Comparison of ENCODE assay signal across 29 mouse cellular contexts in genomic region chr5:57803108-57803507, GRCm38 (mm10).
DNase-seq lines count a peak whose midpoint lies in the region; ATAC-seq and TF ChIP-seq lines count a peak whose summit lies in the region.
"Had no signal": no experiment of that assay in that cellular context is flagged by ENCODE, and none has a peak within 500 bp of the region (broad histone marks: within the 10 kb centered on the region; RNA-seq: fewer than 3 reads in every experiment).

No protein-coding gene starts in this region.

- no peak overlapping the region for H3K4me2 ChIP-seq in embryonic facial prominence, embryonic 14.5 days (ENCODE audit: low read depth, low read length)
- H3K4me2 ChIP-seq in hindbrain, postnatal 0 days (ENCODE audit: low read depth, low read length) = no peak overlapping the region
- no peak overlapping the region for H3K4me2 ChIP-seq in hindbrain, embryonic 14.5 days (replicated peaks)
- H3K4me2 ChIP-seq: forebrain, embryonic 15.5 days; heart, embryonic 15.5 days; hindbrain, embryonic 12.5 days; liver, embryonic 15.5 days; lung, embryonic 14.5 days; midbrain, embryonic 15.5 days; neural tube, embryonic 12.5 days; stomach, embryonic 15.5 days had no signal

- H3K4me1 ChIP-seq in embryonic facial prominence, embryonic 14.5 days (ENCODE audit: control insufficient read depth, insufficient read depth, low read length) = no peaks in the 10 kb centered on the region
- H3K4me1 ChIP-seq in embryonic facial prominence, embryonic 10.5 days = no peaks in the 10 kb centered on the region
- no peaks in the 10 kb centered on the region for H3K4me1 ChIP-seq in hindbrain, postnatal 0 days (ENCODE audit: insufficient read depth, low read length)
- H3K4me1 ChIP-seq in hindbrain, embryonic 14.5 days (replicated peaks; ENCODE audit: control insufficient read depth, insufficient read depth, low read length) = no peaks in the 10 kb centered on the region
- H3K4me1 ChIP-seq: forebrain, embryonic 10.5 days; heart, embryonic 10.5 days; hindbrain, embryonic 12.5 days; liver, embryonic 15.5 days; midbrain, embryonic 15.5 days; neural tube, embryonic 12.5 days; stomach, embryonic 15.5 days had no signal

- H3K27ac ChIP-seq in embryonic facial prominence, embryonic 14.5 days (replicated peaks; ENCODE audit: low read depth, low read length) = no peak overlapping the region
- no peak overlapping the region for H3K27ac ChIP-seq in embryonic facial prominence, embryonic 10.5 days (replicated peaks)
- no peak overlapping the region for H3K27ac ChIP-seq in hindbrain, postnatal 0 days
- no peak overlapping the region for H3K27ac ChIP-seq in hindbrain, embryonic 14.5 days
- H3K27ac ChIP-seq: forebrain, embryonic 10.5 days; forebrain, embryonic 15.5 days; heart, embryonic 10.5 days; heart, embryonic 15.5 days; hindbrain, embryonic 12.5 days; layer of hippocampus, adult 2 months; liver, embryonic 15.5 days; midbrain, embryonic 15.5 days; neural tube, embryonic 12.5 days; stomach, embryonic 15.5 days had no signal

- H3K36me3 ChIP-seq in embryonic facial prominence, embryonic 14.5 days (ENCODE audit: control insufficient read depth, insufficient read depth, low read length) = no peaks in the 10 kb centered on the region
- no peaks in the 10 kb centered on the region for H3K36me3 ChIP-seq in embryonic facial prominence, embryonic 10.5 days (replicated peaks)
- H3K36me3 ChIP-seq in hindbrain, postnatal 0 days (ENCODE audit: insufficient read depth, low read length) = no peaks in the 10 kb centered on the region
- no peaks in the 10 kb centered on the region for H3K36me3 ChIP-seq in hindbrain, embryonic 14.5 days (replicated peaks; ENCODE audit: control insufficient read depth, insufficient read depth)
- H3K36me3 ChIP-seq: forebrain, embryonic 10.5 days; forebrain, embryonic 15.5 days; heart, embryonic 10.5 days; heart, embryonic 15.5 days; hindbrain, embryonic 12.5 days; liver, embryonic 15.5 days; midbrain, embryonic 15.5 days; neural tube, embryonic 12.5 days; stomach, embryonic 15.5 days had no signal

- no peaks in the 10 kb centered on the region for H3K27me3 ChIP-seq in embryonic facial prominence, embryonic 14.5 days (replicated peaks; ENCODE audit: control insufficient read depth, insufficient read depth, low read length)
- no peaks in the 10 kb centered on the region for H3K27me3 ChIP-seq in embryonic facial prominence, embryonic 10.5 days (replicated peaks; ENCODE audit: low read depth, poor library complexity, severe bottlenecking)
- H3K27me3 ChIP-seq in hindbrain, postnatal 0 days (ENCODE audit: insufficient read depth, low read length) = no peaks in the 10 kb centered on the region
- H3K27me3 ChIP-seq in hindbrain, embryonic 14.5 days (ENCODE audit: control insufficient read depth, insufficient read depth, low read length) = no peaks in the 10 kb centered on the region
- H3K27me3 ChIP-seq: forebrain, embryonic 15.5 days; heart, embryonic 15.5 days; hindbrain, embryonic 12.5 days; liver, embryonic 15.5 days; midbrain, embryonic 15.5 days; neural tube, embryonic 12.5 days; stomach, embryonic 15.5 days had no signal

- H3K9ac ChIP-seq in embryonic facial prominence, embryonic 14.5 days (ENCODE audit: low read depth, low read length) = no peak overlapping the region
- no peak overlapping the region for H3K9ac ChIP-seq in hindbrain, postnatal 0 days (replicated peaks; ENCODE audit: low read length)
- H3K9ac ChIP-seq in hindbrain, embryonic 14.5 days = no peak overlapping the region
- H3K9ac ChIP-seq: forebrain, embryonic 15.5 days; heart, embryonic 15.5 days; hindbrain, embryonic 12.5 days; liver, embryonic 15.5 days; lung, embryonic 14.5 days; midbrain, embryonic 15.5 days; neural tube, embryonic 12.5 days; stomach, embryonic 15.5 days had no signal

- H3K9me3 ChIP-seq in embryonic facial prominence, embryonic 14.5 days (ENCODE audit: control insufficient read depth, low read length) = no peaks in the 10 kb centered on the region
- H3K9me3 ChIP-seq in embryonic facial prominence, embryonic 10.5 days = no peaks in the 10 kb centered on the region
- no peaks in the 10 kb centered on the region for H3K9me3 ChIP-seq in hindbrain, postnatal 0 days (ENCODE audit: low read length)
- H3K9me3 ChIP-seq in hindbrain, embryonic 14.5 days (ENCODE audit: control insufficient read depth, low read length) = no peaks in the 10 kb centered on the region
- H3K9me3 ChIP-seq: forebrain, embryonic 10.5 days; forebrain, embryonic 15.5 days; heart, embryonic 10.5 days; heart, embryonic 15.5 days; hindbrain, embryonic 12.5 days; liver, embryonic 15.5 days; midbrain, embryonic 15.5 days; neural tube, embryonic 12.5 days; stomach, embryonic 15.5 days had no signal

- 83% methylated on average over 3 of the region's 3 CpGs for WGBS in embryonic facial prominence, embryonic 14.5 days
- 82% methylated on average over 3 of the region's 3 CpGs for WGBS in embryonic facial prominence, embryonic 10.5 days
- 53% methylated on average over 3 of the region's 3 CpGs for WGBS in hindbrain, postnatal 0 days
- 77% methylated on average over 3 of the region's 3 CpGs for WGBS in hindbrain, embryonic 14.5 days

- TF ChIP-seq CTCF in hindbrain, postnatal 0 days (IDR thresholded peaks at IDR 0.05; ENCODE audit: low read depth) = no peak

- DNase-seq in embryonic facial prominence, embryonic 14.5 days (ENCODE audit: low spot score) = peak; percentile 39
- no peak for DNase-seq in embryonic facial prominence, embryonic 10.5 days (ENCODE audit: low spot score)
- peak; percentile 30 for DNase-seq in hindbrain, postnatal 0 days (ENCODE audit: low spot score)
- DNase-seq in hindbrain, embryonic 14.5 days (ENCODE audit: low spot score) = no peak
- DNase-seq in right cerebral cortex, adult 18-20 months = peak; percentile 8
- DNase-seq in right cerebral cortex, adult 2 months (ENCODE audit: low spot score in 2 of 2) = no peak
- no peak for DNase-seq in urinary bladder, adult 18-20 months (ENCODE audit: low spot score in 2 of 2)
- DNase-seq: adrenal gland, adult 2 months; adrenal gland, postnatal 36 days; cerebellum, adult 2 months; cerebellum, postnatal 25 days; gastrocnemius, postnatal 10 days; heart, postnatal 36 days; kidney, adult 2 months; kidney, postnatal 36 days; lung, embryonic 14.5 days; lung, postnatal 14 days; right cerebral cortex, postnatal 25 days; thymus, postnatal 14 days had no signal

- ATAC-seq in embryonic facial prominence, embryonic 14.5 days (ENCODE audit: low read depth) = no peak
- ATAC-seq in hindbrain, postnatal 0 days = peak; percentile 47; the same call in 1 of the 2 replicates
- no peak for ATAC-seq in hindbrain, embryonic 14.5 days (ENCODE audit: low FRiP score)
- ATAC-seq: forebrain, embryonic 15.5 days; midbrain, embryonic 15.5 days had no signal

- H3K4me3 ChIP-seq in embryonic facial prominence, embryonic 14.5 days (ENCODE audit: low read depth, low read length) = no peak overlapping the region
- H3K4me3 ChIP-seq in embryonic facial prominence, embryonic 10.5 days = no peak overlapping the region
- no peak overlapping the region for H3K4me3 ChIP-seq in hindbrain, postnatal 0 days (ENCODE audit: low read length)
- H3K4me3 ChIP-seq in hindbrain, embryonic 14.5 days (replicated peaks; ENCODE audit: low read length) = no peak overlapping the region
- H3K4me3 ChIP-seq: forebrain, embryonic 10.5 days; forebrain, embryonic 15.5 days; heart, embryonic 10.5 days; heart, embryonic 15.5 days; hindbrain, embryonic 12.5 days; layer of hippocampus, adult 2 months; liver, embryonic 15.5 days; midbrain, embryonic 15.5 days; neural tube, embryonic 12.5 days; stomach, embryonic 15.5 days had no signal

Comparison
In these comparisons a context has a peak if more than half of its experiments do, and no peak if none do; other contexts are left out.
1. DNase-seq: peak in embryonic facial prominence, embryonic 14.5 days (single experiment), hindbrain, postnatal 0 days (single experiment) and right cerebral cortex, adult 18-20 months (single experiment); none in embryonic facial prominence, embryonic 10.5 days (single experiment), hindbrain, embryonic 14.5 days (single experiment), right cerebral cortex, adult 2 months (0 of 2) and urinary bladder, adult 18-20 months (0 of 2).